Mouse (Mus musculus) yolk sac, embryonic 10.5 days (tissue): Measurements from ENCODE around the gene Cbfb.

ENCODE experiments used
- DNase-seq: peaks from one replicate; pipeline ENCODE4 v3.0.0-alpha.2; 2017; ENCODE audit warnings: low spot score

The Cbfb gene

DNA sequence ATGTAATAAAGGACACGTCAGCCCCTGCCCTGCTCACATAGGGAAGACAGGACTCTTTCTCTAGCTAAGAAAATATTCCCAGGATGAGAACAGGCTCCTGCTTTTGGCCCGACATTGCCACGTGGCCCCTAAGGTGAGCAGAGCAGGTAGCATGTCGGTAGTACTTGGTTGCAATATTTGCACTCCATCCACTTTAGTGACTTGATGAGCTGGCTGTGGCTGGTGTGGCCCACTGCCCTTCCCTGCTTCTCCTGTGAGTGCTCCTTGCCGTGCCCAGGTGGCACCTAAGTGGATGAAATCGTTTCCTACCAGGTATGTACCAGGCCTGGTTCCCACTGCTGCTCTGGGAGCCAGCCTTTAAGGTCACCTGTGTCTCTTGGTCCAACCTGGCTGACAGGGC lies 81.5 kb downstream of the Cbfb start:
- no peak for DNase-seq

- no peak for DNase-seq
These were observed 82.4 kb downstream of the Cbfb start for GRCm38 (mm10) chr8:105252680-105253537.

- DNase-seq: no peak
These were observed 83.3 kb downstream of the Cbfb start for GRCm38 (mm10) chr8:105253766-105254151.

DNA sequence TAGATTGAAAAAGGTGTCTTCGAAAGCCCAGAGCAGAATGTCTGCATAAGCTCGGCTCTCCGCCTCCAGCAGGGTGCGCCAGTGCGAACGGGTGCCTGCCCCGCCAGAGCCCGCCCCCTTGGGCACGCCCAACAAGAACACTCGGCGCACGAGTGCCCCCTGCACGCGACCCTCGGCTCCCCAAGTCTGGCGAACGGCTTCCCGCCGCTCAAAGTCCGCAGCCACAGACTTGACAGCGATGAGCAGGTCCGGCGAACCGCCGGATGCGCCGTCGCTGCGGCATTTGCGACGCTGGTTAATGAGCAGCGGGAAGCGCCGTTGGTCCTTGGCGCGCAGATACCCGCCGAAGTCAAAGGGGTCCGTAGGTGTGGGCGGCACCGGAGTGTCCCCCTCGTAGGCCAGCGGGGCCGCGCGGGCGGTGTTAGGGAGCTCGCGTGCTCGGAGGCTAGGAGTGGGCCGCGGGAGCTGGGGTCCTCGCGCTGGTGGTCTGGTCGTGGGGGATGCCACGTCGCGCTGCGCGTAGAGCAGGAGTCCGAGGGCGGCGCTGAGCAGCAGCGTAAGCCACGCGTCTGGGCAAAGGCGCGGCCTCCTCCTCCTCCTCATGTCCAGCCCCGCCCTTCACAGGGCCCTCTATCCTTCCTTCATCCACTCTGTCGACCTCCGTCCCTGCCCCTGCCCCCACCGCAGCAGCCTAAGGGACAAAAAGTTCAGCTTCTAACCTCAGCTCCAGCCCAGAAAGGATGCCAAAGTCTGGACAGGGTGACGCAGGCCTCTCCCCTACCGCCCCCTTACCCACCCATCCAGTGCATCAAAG lies 83.9 kb downstream of the Cbfb start:
- peak; percentile 91 for DNase-seq

GRCm38 (mm10) chr8:105254966-105255350 lies 84.5 kb downstream of the Cbfb start, which contains the start of gene B3gnt9:
B3gnt9 (minus strand) TSS chr8:105255153.
- peak; percentile 74 for DNase-seq

DNA sequence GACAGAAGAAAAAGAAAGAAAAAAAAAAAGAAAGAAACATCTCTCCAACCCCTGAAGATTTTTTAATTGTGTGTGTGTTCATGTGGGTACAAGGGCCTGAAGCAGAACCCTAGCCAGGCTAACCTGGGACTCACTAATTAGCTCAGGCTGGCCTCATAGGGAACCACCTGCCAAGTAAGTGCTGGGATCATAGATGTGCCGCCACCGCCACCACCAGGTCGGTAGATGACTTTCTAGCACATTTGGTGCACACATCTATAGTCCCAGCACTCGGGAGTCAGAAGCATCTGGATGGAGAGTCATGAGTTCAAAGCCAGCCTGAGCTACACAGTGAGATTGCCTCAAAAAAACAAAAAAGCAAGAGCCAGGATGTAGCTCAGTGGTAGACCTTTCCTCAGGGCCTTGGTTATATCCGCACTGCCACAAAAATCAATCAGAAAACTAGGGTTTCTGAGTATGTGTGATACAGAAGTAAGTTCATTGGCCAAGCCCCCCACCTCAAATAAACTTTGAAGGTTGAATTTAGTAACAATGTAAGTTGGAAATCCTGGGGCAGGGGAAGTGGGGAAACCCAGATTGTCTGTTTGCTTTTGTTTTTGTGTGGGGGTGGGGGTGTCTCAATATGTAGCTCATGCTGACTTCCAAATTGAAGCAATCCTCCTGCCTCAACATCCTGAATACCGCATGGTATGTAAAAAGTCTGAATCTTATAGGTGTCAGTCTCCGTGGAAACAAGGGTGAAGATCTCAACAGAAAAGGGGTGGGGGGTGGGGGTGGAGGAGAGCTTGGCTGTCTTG lies 87.0 kb downstream of the Cbfb start:
- DNase-seq: no peak

DNA sequence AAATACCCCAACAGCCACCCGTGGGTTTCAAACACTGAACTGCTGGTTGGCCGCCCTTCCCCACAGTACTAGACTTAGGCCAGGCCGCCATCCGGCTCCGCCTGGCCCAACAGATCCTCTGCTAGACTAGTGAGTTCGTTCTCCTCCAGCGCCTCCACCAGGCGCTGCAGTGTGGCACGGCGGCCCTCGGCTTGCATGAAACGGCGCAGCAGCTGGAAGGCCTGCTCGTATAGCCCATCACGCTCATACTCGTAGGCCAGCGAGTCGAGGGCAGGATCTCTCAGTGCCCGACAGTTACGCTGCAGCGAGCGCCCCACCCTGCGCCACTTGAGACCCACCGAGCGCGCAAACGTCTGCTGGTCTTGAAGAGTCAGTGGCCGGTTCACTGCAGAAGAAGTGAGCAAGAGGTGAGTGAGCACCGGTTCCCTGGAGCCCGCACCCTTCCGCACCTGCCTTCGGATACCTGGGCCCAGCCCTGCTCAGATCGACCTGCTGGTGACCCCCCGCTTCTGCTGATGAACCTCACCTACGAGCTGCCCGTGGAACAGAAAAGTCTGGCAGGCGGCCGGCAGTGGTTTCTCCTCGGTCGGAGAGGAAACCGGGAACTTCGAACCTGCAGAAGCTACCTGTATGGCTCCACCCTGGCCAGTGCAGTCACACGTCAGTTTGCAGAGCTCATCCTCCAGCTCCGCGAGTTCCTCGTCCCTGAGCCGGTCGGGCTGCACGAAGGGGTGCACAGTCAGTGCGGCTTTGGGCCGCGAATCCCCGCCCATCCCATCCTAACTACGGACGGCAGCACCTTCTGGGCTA lies 88.6 kb downstream of the Cbfb start:
- no peak for DNase-seq

DNA sequence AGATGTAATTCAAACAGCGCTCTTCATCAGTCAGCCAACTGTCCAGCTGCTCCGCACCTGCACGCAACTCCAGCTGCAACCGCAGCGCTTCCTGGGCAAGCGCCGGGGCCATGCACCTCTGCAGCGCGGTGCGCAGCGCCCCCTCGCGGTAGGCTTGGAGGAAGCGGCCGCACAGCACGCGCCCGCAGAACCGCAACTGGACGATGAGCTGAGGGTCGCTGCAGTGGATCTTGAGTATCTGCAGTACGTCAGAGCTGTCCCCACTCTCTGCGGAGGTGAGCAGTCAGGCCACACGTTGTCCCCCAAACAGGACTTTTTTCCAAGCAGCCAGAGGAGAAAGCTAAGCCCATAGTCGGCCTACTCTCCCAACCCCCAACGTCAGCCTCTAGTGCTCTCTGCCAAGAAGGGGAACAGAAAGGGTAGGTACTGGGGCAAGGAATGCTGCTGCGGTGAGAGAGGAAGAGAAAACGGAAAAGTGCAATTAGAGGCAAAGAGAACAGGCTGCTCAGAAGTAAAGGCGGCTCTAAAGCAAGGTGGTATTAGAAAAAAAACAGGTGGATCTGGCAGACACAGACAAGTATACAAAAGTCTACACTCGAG lies 89.3 kb downstream of the Cbfb start:
- DNase-seq: peak; percentile 68

- DNase-seq: no peak
These were observed 90.1 kb downstream of the Cbfb start for GRCm38 (mm10) chr8:105260371-105261099.

DNA sequence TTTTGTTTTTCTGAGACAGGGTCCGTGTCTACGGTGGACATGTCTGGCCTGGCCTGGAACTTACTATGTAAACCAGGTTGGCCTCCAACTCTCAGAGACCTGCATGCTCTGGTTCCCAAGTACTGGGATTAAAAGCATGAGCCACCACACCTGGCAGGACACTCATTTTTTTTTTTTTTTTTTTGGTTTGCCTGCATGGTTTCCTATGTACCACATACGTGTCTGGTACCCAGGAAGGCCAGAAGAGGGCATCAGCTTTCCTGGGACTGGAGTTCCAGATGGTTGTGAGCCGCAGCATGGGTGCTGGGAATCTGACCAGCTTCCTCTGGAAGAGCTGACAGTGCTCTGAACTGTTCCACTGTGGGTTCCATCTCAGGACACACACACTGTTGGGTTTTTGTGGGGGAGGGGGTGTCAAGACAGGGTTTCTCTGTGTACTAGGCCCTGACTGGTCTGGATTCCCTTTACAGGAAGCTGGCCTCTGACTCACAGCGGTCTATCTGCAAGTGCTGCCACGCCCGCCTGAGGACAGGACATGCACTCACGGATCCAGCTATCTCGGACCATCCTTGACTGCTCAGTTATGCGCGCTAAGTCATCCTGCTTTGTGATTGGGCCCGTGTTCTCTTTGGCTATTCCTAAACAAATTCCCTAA lies 91.0 kb downstream of the Cbfb start:
- no peak for DNase-seq

- no peak for DNase-seq
These were observed 92.9 kb downstream of the Cbfb start for GRCm38 (mm10) chr8:105263244-105263912.

DNA sequence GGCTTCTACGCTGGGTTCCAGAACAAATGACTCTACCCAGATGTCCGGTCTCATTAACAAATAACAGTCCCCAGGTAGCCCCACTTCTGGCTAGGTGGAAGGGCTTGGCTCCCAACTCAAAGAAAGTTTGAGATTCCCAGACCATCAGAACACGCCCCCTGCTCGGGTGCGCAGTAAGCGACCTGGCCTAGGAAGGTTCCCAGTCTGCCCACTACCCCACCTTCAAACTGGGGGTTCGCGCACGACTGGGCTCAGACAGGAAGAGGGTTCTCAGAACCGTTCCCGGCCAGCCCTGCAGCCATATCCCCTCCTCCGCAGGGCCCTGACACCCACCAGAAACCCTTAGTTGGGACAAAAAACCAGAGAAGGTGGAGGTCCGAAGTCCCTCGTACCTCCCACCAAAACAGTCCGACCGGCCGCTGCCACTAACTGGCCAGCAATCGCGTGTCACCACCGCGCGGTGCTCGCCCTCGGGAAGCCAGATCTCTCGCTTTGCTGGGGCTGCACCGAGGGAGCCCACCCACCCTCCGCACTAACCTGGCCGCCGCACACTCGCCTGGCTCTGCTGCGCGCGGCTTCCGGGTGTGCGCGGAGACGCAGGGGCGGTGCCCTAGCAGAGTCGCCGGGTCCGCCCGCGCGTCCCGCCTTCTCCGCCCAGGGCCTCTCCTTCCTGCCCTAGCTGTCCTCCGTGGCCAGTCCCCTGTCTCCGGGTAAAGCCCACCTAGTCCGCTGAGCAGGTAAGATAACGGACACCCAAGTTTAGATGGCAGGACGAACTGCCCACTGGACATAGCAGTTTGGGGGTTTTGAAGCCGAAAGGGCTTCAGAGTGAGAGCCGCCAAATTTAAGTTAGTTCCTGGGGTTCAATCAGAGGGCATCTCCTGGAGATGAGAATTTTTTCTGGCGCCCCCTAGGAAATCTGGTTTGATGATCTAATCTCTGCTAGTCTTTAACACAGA lies 93.8 kb downstream of the Cbfb start, which contains the start of the genes Tradd and Fbxl8:
Tradd (minus strand) TSS at position 586 of the 959 bp plus-strand sequence.
Fbxl8 (plus strand) TSS at position 625 of the 959 bp plus-strand sequence.
- peak; percentile 84 for DNase-seq

DNA sequence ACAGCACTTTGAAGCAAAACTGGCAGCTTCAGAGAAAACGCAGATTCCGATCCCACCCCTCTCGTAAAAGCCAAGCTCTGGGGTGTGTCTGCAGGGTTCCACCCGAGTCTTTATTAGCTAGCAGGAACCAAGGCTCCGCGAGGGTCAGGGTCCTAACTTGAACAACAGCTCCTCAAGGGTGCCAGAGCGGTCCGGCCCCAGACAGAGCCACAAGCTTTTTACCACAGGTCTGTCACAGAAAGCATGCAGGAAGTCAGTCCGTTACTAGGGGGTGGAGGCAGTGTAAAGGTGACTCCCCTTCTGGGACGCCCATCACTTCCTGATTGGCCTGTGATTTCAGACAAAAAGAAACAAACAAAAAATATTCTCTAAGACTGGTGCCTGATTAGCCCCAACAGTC lies 94.7 kb downstream of the Cbfb start:
- DNase-seq: peak; percentile 36

DNA sequence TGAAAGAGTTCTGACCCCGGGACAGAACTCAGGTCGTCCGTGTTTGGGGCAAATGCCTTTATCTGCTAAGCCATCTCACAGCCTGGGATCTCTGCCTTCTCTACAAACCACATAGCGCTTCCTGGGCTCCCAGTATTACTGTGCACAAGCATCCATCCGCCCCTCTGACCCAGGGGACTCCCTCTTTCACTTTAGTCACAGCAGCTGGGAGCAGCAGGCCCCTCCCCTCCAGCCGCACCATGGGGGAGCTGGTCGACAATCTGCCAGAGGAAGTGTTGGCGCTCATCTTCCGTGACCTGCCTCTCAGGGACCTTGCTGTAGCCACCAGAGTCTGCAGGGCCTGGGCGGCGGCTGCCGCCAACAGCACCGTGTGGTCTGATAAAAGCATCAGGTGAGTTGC lies 96.3 kb downstream of the Cbfb start:
- DNase-seq: no peak
